Mouse (Mus musculus) liver, adult 2 months (tissue): ENCODE measurements around the gene Aldh3b3. TPM values are rescaled to one million over a fixed set of nuclear protein-coding genes. Genes with fewer than 3 reads are reported as not detected.
A peak's percentile ranks its signal among the peaks of the same experiment; 100 is the strongest.

Experiments
- DNase-seq: peaks from one replicate; pipeline ENCODE4 v3.0.0-alpha.2; 2011; ENCODE audit warnings: low read depth, low spot score; ENCODE audit errors: extremely low read depth
- H3K27ac ChIP-seq: fragments of 200-500 bp; replicated peaks from 2 replicates; pipeline ENCODE4 v1.5.1; 2012; ENCODE audit warnings: low read depth, mild to moderate bottlenecking, control low read depth, inconsistent platforms, low read length; ENCODE audit not compliant: insufficient read depth
- H3K27me3 ChIP-seq: fragments of 200-500 bp; 2 replicates; pipeline ENCODE4 v1.6.1; 2012; ENCODE audit warnings: mild to moderate bottlenecking, moderate library complexity, low read length, inconsistent platforms; ENCODE audit not compliant: control insufficient read depth, insufficient read depth
- H3K36me3 ChIP-seq: fragments of 200-500 bp; 2 replicates; pipeline ENCODE4 v1.6.1; 2012; ENCODE audit warnings: low read length, inconsistent platforms; ENCODE audit not compliant: control insufficient read depth, insufficient read depth
- H3K4me1 ChIP-seq: fragments of 200-500 bp; 2 replicates; pipeline ENCODE4 v1.6.1; 2011; ENCODE audit warnings: low read length; ENCODE audit not compliant: control insufficient read depth, insufficient read depth
- H3K4me3 ChIP-seq: fragments of 200-500 bp; 2 replicates; pipeline ENCODE4 v1.5.1; 2011; ENCODE audit warnings: low read depth, mild to moderate bottlenecking, control low read depth, low read length, moderate library complexity; ENCODE audit not compliant: insufficient read depth
- H3K79me2 ChIP-seq: fragments of 200-500 bp; 2 replicates; pipeline ENCODE4 v1.6.1; 2012; ENCODE audit warnings: inconsistent platforms, mild to moderate bottlenecking, low read length, moderate library complexity; ENCODE audit not compliant: control insufficient read depth, insufficient read depth
- H3K9ac ChIP-seq: fragments of 200-500 bp; 2 replicates; pipeline ENCODE4 v1.6.1; 2012; ENCODE audit warnings: low read depth, mild to moderate bottlenecking, control low read depth, inconsistent platforms, low read length
- CTCF ChIP-seq: fragments of 200-500 bp; IDR thresholded peaks from 2 replicates; pipeline ENCODE4 v1.5.1; 2011; ENCODE audit warnings: low read depth, low read length, control low read depth
- POLR2A ChIP-seq: fragments of 200-500 bp; IDR thresholded peaks from 2 replicates; pipeline ENCODE4 v1.6.1; 2011; ENCODE audit warnings: low read length, control low read depth; ENCODE audit not compliant: insufficient read depth; ENCODE audit errors: extremely low read depth
- WGBS: fragments of 180-500 bp; shearing (Covaris S2); methylation state at CpG from one replicate; pipeline ENCODE4 v1.1.7; 2018; 5-methylcytosine and 5-hydroxymethylcytosine counted together
- polyA plus RNA-seq: library from polyadenylated mRNA; depleted of rRNA; stranded (reverse); fragments of >200 nt; gene quantifications from 2 replicates; pipeline ENCODE4 v1.2.3, GENCODE M21; 2012
- total RNA-seq: library from RNA; depleted of rRNA; stranded (reverse); fragments of >200 nt; gene quantifications from 2 replicates; pipeline ENCODE4 v1.2.3, GENCODE M21; 2014

Gene Aldh3b3
- total and polyA plus RNA-seq, 2 experiments = 0.74 to 7.7 TPM

DNA sequence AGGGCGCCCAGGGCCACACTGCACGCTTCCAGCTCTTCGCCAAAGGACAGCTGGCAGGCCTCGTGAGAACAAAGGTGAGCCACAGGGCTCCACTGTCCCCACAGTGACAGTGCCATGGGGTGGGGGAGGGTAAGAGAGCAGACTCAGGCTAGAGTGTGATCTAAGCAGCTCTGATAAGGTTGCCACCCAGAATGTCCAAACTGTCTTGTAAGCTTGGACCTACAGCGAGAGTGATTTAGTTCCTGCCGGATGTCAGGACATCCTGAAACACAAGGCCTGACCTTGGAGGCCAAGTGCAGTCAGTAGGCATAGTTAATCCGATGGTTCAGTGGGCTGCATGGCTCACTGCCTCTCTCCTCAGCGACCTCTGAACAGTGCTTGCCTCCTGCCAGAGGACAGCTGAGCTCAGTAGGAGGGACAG is 26.8 kb downstream of the Aldh3b3 start:
- no peak for TF ChIP-seq CTCF
- no peak for TF ChIP-seq POLR2A
- Histone ChIP-seq H3K27me3 (no peaks in the 10 kb centered on the region), H3K36me3 (peaks cover 3% of the 10 kb centered on the region; the same call in 1 of the 2 replicates), H3K27ac (peak overlapping the region; percentile 97), H3K9ac (peak overlapping the region; percentile 0; the same call in 1 of the 2 replicates), H3K4me1 (peaks cover 28% of the 10 kb centered on the region), H3K4me3 (no peak overlapping the region), H3K79me2 (no peaks in the 10 kb centered on the region)
- 5% methylated on average over 8 of the region's 8 CpGs for WGBS
- DNase-seq = peak; percentile 94

DNA sequence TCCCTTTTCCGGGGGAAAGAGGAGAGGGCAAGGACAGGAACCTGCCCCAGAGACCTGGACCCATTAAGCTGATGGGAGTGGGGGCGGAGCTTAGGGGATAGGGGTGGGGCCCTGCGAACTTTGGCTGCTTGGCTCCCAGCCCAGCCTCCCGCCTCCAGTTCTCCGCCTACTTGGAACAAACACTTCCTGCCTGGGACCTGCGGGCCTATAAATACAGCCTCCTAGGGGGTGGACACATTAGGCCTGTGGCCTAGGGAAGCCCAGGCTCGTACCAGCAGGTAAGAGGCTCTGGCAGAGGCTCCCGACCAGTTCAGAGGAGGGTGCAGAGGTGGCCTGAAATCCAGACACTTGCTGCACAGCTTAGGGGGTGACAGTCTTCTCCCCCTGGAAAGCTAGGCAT is 27.9 kb downstream of the Aldh3b3 start, which contains the start of gene Acy3:
Gene Acy3 (plus strand): TSS at position 237 of the 400 bp plus-strand sequence.
- whole genome bisulfite sequencing = 4% methylated on average over 8 of the region's 8 CpGs
- peak; percentile 93 for DNase-seq
- Histone ChIP-seq H3K79me2 (no peaks in the 10 kb centered on the region), H3K9ac (peak within 1 kb of the TSS; percentile 71), H3K27ac (peak within 1 kb of the TSS; percentile 97), H3K4me3 (peak within 1 kb of the TSS; percentile 44), H3K27me3 (no peaks in the 10 kb centered on the region), H3K4me1 (peaks cover 28% of the 10 kb centered on the region), H3K36me3 (peaks cover 3% of the 10 kb centered on the region; the same call in 1 of the 2 replicates)
- peak; percentile 99 for TF ChIP-seq POLR2A
- no peak for TF ChIP-seq CTCF

DNA sequence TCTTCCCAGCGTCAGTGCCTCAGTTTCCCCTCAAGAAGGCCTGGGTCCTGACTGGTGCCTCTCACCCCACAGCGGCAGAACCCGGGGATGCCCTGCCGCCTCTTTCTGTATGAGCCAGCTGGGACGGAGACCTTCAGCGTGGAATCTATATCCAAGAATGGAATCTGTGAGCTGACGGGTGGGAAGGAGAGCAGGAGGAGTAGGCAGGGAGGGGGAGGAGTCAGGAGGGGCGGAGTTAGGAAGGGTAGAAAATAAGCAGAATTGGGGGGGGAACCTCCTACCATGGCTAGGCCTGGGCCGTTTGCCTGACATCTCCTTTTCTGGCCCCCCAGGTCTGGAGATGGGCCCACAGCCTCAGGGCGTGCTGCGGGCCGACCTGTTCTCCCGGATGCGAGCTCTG is 29.6 kb downstream of the Aldh3b3 start:
- 95% methylated on average over 14 of the region's 14 CpGs for WGBS
- H3K36me3 ChIP-seq = peaks cover 3% of the 10 kb centered on the region; the same call in 1 of the 2 replicates
- DNase-seq = no peak
- H3K27me3 ChIP-seq = no peaks in the 10 kb centered on the region
- no peak overlapping the region for H3K4me3 ChIP-seq
- no peak overlapping the region for H3K27ac ChIP-seq
- no peak overlapping the region for H3K9ac ChIP-seq
- TF ChIP-seq POLR2A (no peak), CTCF (no peak)
- no peaks in the 10 kb centered on the region for H3K79me2 ChIP-seq
- peaks cover 28% of the 10 kb centered on the region for H3K4me1 ChIP-seq

DNA sequence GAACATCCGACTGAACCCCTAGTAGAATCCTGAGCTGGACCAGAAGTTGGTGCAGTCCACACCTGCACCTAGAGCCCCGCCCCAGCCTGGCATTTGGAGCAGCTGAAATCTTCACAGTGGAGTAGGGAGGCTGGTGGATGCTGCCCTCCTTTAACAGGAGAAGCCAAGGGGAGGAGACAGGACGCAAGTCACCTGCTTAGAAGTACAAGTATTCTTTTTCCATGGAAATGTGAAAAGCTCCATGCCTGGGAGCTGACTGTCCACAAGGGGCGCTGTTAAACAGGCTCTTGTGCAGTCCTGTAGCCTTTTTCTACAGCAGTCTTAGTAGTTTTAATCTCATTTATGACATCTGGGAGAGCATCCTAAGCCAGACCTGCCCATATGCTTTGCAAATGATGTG is 30.3 kb downstream of the Aldh3b3 start:
- no peaks in the 10 kb centered on the region for H3K27me3 ChIP-seq
- peak; percentile 4; the same call in 1 of the 2 replicates for TF ChIP-seq CTCF
- TF ChIP-seq POLR2A = no peak
- DNase-seq = no peak
- H3K4me3 ChIP-seq = no peak overlapping the region
- WGBS = 93% methylated on average over 4 of the region's 4 CpGs
- H3K79me2 ChIP-seq = no peaks in the 10 kb centered on the region
- H3K9ac ChIP-seq = no peak overlapping the region
- H3K4me1 ChIP-seq = peaks cover 28% of the 10 kb centered on the region
- peaks cover 3% of the 10 kb centered on the region; the same call in 1 of the 2 replicates for H3K36me3 ChIP-seq
- H3K27ac ChIP-seq = no peak overlapping the region

DNA sequence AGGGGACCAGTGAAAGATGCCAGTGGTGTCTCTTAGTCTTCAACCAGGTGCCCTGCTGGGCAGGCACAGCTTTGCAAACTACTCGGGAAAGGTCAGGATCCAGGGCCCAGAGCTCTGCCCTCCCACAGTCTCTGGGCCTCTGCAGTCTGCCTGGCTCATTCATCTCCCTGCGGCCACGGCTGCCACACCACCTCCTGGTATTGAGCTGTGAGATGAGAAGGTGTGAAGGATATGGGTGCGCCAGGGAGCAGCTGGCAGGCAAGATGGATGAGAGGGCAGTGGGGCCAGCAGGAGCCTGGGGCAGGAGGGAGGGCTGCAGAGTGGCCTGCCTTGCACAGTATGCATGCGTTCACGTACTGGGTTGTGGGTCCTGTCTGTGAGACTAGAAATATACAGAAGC is 32.4 kb downstream of the Aldh3b3 start:
- 78% methylated on average over 6 of the region's 6 CpGs for WGBS
- Histone ChIP-seq H3K36me3 (peaks cover 3% of the 10 kb centered on the region; the same call in 1 of the 2 replicates), H3K4me1 (peaks cover 13% of the 10 kb centered on the region), H3K79me2 (no peaks in the 10 kb centered on the region), H3K9ac (no peak overlapping the region), H3K4me3 (no peak overlapping the region), H3K27ac (no peak overlapping the region), H3K27me3 (no peaks in the 10 kb centered on the region)
- no peak for DNase-seq
- TF ChIP-seq POLR2A (no peak), CTCF (no peak)

DNA sequence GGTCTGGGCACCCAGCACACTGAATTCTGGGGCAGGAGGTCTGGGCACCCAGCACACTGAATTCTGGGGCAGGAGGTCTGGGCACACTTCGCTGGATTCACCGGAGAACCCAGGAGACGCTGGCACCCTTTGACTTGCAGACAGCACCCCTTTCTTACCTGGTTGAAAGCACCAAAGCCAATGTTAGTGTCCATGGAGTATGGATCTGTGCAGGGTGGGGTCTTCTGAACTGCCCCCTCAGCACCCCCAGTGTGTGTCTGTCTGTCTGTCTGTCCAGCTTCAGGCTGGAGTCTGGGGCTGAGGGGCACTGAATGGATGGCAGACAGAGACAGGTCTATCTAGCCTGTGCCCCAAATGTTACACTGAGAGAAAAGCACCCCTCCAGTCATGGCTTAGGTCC is 33.1 kb downstream of the Aldh3b3 start:
- no peak for TF ChIP-seq POLR2A
- no peak for TF ChIP-seq CTCF
- no peak for DNase-seq
- Histone ChIP-seq H3K4me1 (peaks cover 9% of the 10 kb centered on the region), H3K4me3 (no peak overlapping the region), H3K79me2 (no peaks in the 10 kb centered on the region), H3K27me3 (no peaks in the 10 kb centered on the region), H3K36me3 (peaks cover 3% of the 10 kb centered on the region; the same call in 1 of the 2 replicates), H3K9ac (no peak overlapping the region), H3K27ac (no peak overlapping the region)
- WGBS = 94% methylated on average over 3 of the region's 3 CpGs
